Mouse (Mus musculus) fat pad, adult 2 months (tissue): ENCODE measurements at regions not wholly inside any gene's neighbourhood (a gene's known extent, or its start where the extent isn't known, plus 50 kb on each side); places are given as distances from the start of the nearest gene placed in this dataset.

Experiments
- DNase-seq: peaks from one replicate; pipeline ENCODE4 v3.0.0-alpha.2; 2011; ENCODE audit warnings: low read depth, low spot score; ENCODE audit errors: extremely low read depth

GRCm38 (mm10) chr14:71486176-71486970 is 886.7 kb upstream of the Fam160b2 start:
- no peak for DNase-seq

- no peak for DNase-seq
Measured at GRCm38 (mm10) chr14:71475656-71476055, 876.0 kb upstream of the Fam160b2 start.

- DNase-seq = no peak
Measured at GRCm38 (mm10) chr14:71473907-71474306, 874.3 kb upstream of the Fam160b2 start.

GRCm38 (mm10) chr14:71432364-71432763 is 832.7 kb upstream of the Fam160b2 start:
- no peak for DNase-seq
